Mouse (Mus musculus) forebrain, embryonic 14.5 days (tissue): ENCODE measurements around the gene Pcgf2. TPM values are rescaled to one million over a fixed set of nuclear protein-coding genes. Genes with fewer than 3 reads are reported as not detected.

Experiments
- ATAC-seq: fragments of 200-750 bp; cut with Nextera tagmentation; 2 replicates; pipeline ENCODE4 v1.8.0; 2017; ENCODE audit warnings: mild to moderate bottlenecking, moderate library complexity
- DNase-seq: peaks from one replicate; pipeline ENCODE4 v3.0.0-alpha.2; 2015; ENCODE audit warnings: low spot score
- H3K27ac ChIP-seq: fragments of 300-500 bp; sonication (generic); 2 replicates; pipeline ENCODE4 v1.5.1; 2014; ENCODE audit warnings: low read depth, mild to moderate bottlenecking, control low read depth, low read length, moderate library complexity
- H3K27me3 ChIP-seq: fragments of 300-500 bp; sonication (generic); replicated peaks from 2 replicates; pipeline ENCODE4 v1.6.1; 2014; ENCODE audit warnings: low read length, control low read depth, mixed read lengths; ENCODE audit not compliant: control insufficient read depth, insufficient read depth
- H3K36me3 ChIP-seq: fragments of 300-500 bp; sonication (generic); 2 replicates; pipeline ENCODE4 v1.6.1; 2014; ENCODE audit warnings: low read length, control low read depth; ENCODE audit not compliant: control insufficient read depth, insufficient read depth
- H3K4me1 ChIP-seq: fragments of 300-500 bp; sonication (generic); 2 replicates; pipeline ENCODE4 v1.6.1; 2014; ENCODE audit warnings: antibody characterized with exemption, low read length, control low read depth; ENCODE audit not compliant: control insufficient read depth, insufficient read depth
- H3K4me2 ChIP-seq: fragments of 300-500 bp; sonication (generic); 2 replicates; pipeline ENCODE4 v1.6.1; 2014; ENCODE audit warnings: mild to moderate bottlenecking, control low read depth, low read length
- H3K4me3 ChIP-seq: fragments of 300-500 bp; sonication (generic); 2 replicates; pipeline ENCODE4 v1.5.1; 2014; ENCODE audit warnings: low read depth, low read length, control low read depth
- H3K9ac ChIP-seq: fragments of 300-500 bp; sonication (generic); 2 replicates; pipeline ENCODE4 v1.6.1; 2014; ENCODE audit warnings: mild to moderate bottlenecking, low read length, control low read depth, moderate library complexity
- H3K9me3 ChIP-seq: fragments of 300-500 bp; sonication (generic); replicated peaks from 2 replicates; pipeline ENCODE4 v1.6.1; 2016; ENCODE audit warnings: low read length, control low read depth, mixed read lengths; ENCODE audit not compliant: control insufficient read depth
- WGBS: fragments of 180-500 bp; shearing (Covaris S2); extraction: QIAGEN DNeasy Blood & Tissue Kit; methylation state at CpG from one replicate; pipeline ENCODE4 v1.1.7; 2014; 5-methylcytosine and 5-hydroxymethylcytosine counted together
- polyA plus RNA-seq: library from polyadenylated mRNA; unstranded; fragments of >200 nt; fragmentation: Nextera tagmentation; extraction: Ambion mirVana; gene quantifications from 2 replicates; pipeline ENCODE4 v1.2.1, GENCODE M21; 2014

Gene Pcgf2
- polyA plus RNA-seq: 17.6 and 21.9 TPM in 2 replicates

- H3K36me3 ChIP-seq: no peaks in the 10 kb centered on the region
- H3K27me3 ChIP-seq: no peaks in the 10 kb centered on the region
- peaks cover 47% of the 10 kb centered on the region for H3K4me1 ChIP-seq
- peak within 1 kb of the TSS; percentile 85 for H3K4me2 ChIP-seq
- DNase-seq: peak; percentile 91
- peak within 1 kb of the TSS; percentile 79 for H3K4me3 ChIP-seq
- ATAC-seq: peak; percentile 19
- under 1% methylated on average over 85 of the region's 85 CpGs for WGBS
- H3K27ac ChIP-seq: peak within 1 kb of the TSS; percentile 99
- no peaks in the 10 kb centered on the region for H3K9me3 ChIP-seq
- peak within 1 kb of the TSS; percentile 97 for H3K9ac ChIP-seq
These were observed at the start of gene Pcgf2 for GRCm38 (mm10) chr11:97700003-97700745. TSS of gene Pcgf2 (minus strand) at chr11:97700497.

GRCm38 (mm10) chr11:97748496-97748895 is 48.2 kb upstream of the Pcgf2 start:
- WGBS: 93% methylated on average over 5 of the region's 5 CpGs
- Histone ChIP-seq H3K27ac (no peak overlapping the region), H3K36me3 (peaks cover 69% of the 10 kb centered on the region)

GRCm38 (mm10) chr11:97747773-97748172 is 47.5 kb upstream of the Pcgf2 start:
- Histone ChIP-seq H3K4me1 (peaks cover 8% of the 10 kb centered on the region), H3K4me2 (no peak overlapping the region), H3K27me3 (no peaks in the 10 kb centered on the region), H3K27ac (no peak overlapping the region), H3K36me3 (peaks cover 62% of the 10 kb centered on the region), H3K4me3 (no peak overlapping the region), H3K9ac (no peak overlapping the region), H3K9me3 (no peaks in the 10 kb centered on the region)
- ATAC-seq: no peak
- DNase-seq: no peak
- 92% methylated on average over 8 of the region's 8 CpGs for WGBS

More at GRCm38 (mm10) chr11:97748496-97748895, 48.2 kb upstream of the Pcgf2 start:
- Histone ChIP-seq H3K9ac (no peak overlapping the region), H3K27me3 (no peaks in the 10 kb centered on the region), H3K4me2 (no peak overlapping the region), H3K9me3 (no peaks in the 10 kb centered on the region), H3K4me1 (peaks cover 1% of the 10 kb centered on the region), H3K4me3 (no peak overlapping the region)
- DNase-seq (no peak), ATAC-seq (no peak)

GRCm38 (mm10) chr11:97745331-97745721 is 45.0 kb upstream of the Pcgf2 start:
- Histone ChIP-seq H3K4me1 (peaks cover 15% of the 10 kb centered on the region), H3K36me3 (peaks cover 43% of the 10 kb centered on the region), H3K4me3 (peak overlapping the region; percentile 69), H3K4me2 (peak overlapping the region; percentile 47), H3K27ac (no peak overlapping the region), H3K9me3 (no peaks in the 10 kb centered on the region), H3K27me3 (no peaks in the 10 kb centered on the region), H3K9ac (no peak overlapping the region)
- no peak; the same call in 1 of the 2 replicates for ATAC-seq
- 10% methylated on average over 13 of the region's 13 CpGs for WGBS
- DNase-seq: no peak

GRCm38 (mm10) chr11:97744718-97745330 is 44.5 kb upstream of the Pcgf2 start:
- peak overlapping the region; percentile 66 for H3K4me2 ChIP-seq
- H3K36me3 ChIP-seq: peaks cover 37% of the 10 kb centered on the region
- WGBS: under 1% methylated on average over 50 of the region's 57 CpGs
- peak overlapping the region; percentile 69 for H3K4me3 ChIP-seq
- peaks cover 15% of the 10 kb centered on the region for H3K4me1 ChIP-seq
- no peaks in the 10 kb centered on the region for H3K9me3 ChIP-seq
- DNase-seq (peak; percentile 100), ATAC-seq (peak; percentile 97)
- no peaks in the 10 kb centered on the region for H3K27me3 ChIP-seq
- H3K27ac ChIP-seq: peak overlapping the region; percentile 94
- H3K9ac ChIP-seq: peak overlapping the region; percentile 76

- H3K4me2 ChIP-seq: peak within 1 kb of the TSS; percentile 66
These were observed 43.9 kb upstream of the Pcgf2 start, which contains the start of gene Pip4k2b for GRCm38 (mm10) chr11:97744063-97744717. TSS of gene Pip4k2b (minus strand) at chr11:97744704.

GRCm38 (mm10) chr11:97743423-97743822 is 43.1 kb upstream of the Pcgf2 start:
- peaks cover 15% of the 10 kb centered on the region for H3K4me1 ChIP-seq
- H3K27ac ChIP-seq: 0 out of 2 replicates have a peak overlapping the region, but pooled peaks have one; percentile 94
- peak overlapping the region; percentile 66 for H3K4me2 ChIP-seq
- H3K9me3 ChIP-seq: no peaks in the 10 kb centered on the region
- DNase-seq: no peak
- peak overlapping the region; percentile 75 for H3K9ac ChIP-seq
- peaks cover 25% of the 10 kb centered on the region for H3K36me3 ChIP-seq
- H3K4me3 ChIP-seq: peak overlapping the region; percentile 69
- 35% methylated on average over 9 of the region's 9 CpGs for WGBS
- no peak for ATAC-seq
- H3K27me3 ChIP-seq: no peaks in the 10 kb centered on the region

More at GRCm38 (mm10) chr11:97744063-97744717, 43.9 kb upstream of the Pcgf2 start, which contains the start of gene Pip4k2b:
- no peaks in the 10 kb centered on the region for H3K27me3 ChIP-seq
- WGBS: under 1% methylated on average over 58 of the region's 63 CpGs
- ATAC-seq (peak; percentile 30), DNase-seq (no peak)
- peak within 1 kb of the TSS; percentile 94 for H3K27ac ChIP-seq
- H3K36me3 ChIP-seq: peaks cover 31% of the 10 kb centered on the region
- peak within 1 kb of the TSS; percentile 69 for H3K4me3 ChIP-seq
- peaks cover 15% of the 10 kb centered on the region for H3K4me1 ChIP-seq
- H3K9ac ChIP-seq: peak within 1 kb of the TSS; percentile 76
- H3K9me3 ChIP-seq: no peaks in the 10 kb centered on the region

GRCm38 (mm10) chr11:97742591-97742990 is 42.3 kb upstream of the Pcgf2 start:
- no peaks in the 10 kb centered on the region for H3K27me3 ChIP-seq
- H3K4me3 ChIP-seq: no peak overlapping the region
- H3K4me1 ChIP-seq: peaks cover 15% of the 10 kb centered on the region
- peaks cover 17% of the 10 kb centered on the region for H3K36me3 ChIP-seq
- WGBS: 69% methylated on average over 9 of the region's 9 CpGs
- H3K4me2 ChIP-seq: peak overlapping the region; percentile 66
- DNase-seq (no peak), ATAC-seq (no peak)
- no peak overlapping the region for H3K27ac ChIP-seq
- peak overlapping the region; percentile 29; the same call in 1 of the 2 replicates for H3K9ac ChIP-seq
- H3K9me3 ChIP-seq: no peaks in the 10 kb centered on the region
